29 mouse cellular contexts compared by ENCODE assay signal in genomic region chr12:96488448-96488960, GRCm38 (mm10).
DNase-seq lines count a peak whose midpoint lies in the region; ATAC-seq and TF ChIP-seq lines count a peak whose summit lies in the region.
"Had no signal": no experiment of that assay in that cellular context is flagged by ENCODE, and none has a peak within 500 bp of the region (broad histone marks: within the 10 kb centered on the region; RNA-seq: fewer than 3 reads in every experiment).

No protein-coding gene starts in this region.

- ATAC-seq in forebrain, embryonic 14.5 days, result no peak
- ATAC-seq in forebrain, embryonic 13.5 days, result no peak
- no peak for ATAC-seq in limb, embryonic 14.5 days (ENCODE audit: low FRiP score, low read depth)
- ATAC-seq: intestine, embryonic 15.5 days; Patski had no signal

- TF ChIP-seq CTCF in brain, embryonic 14.5 days (IDR thresholded peaks at IDR 0.05; ENCODE audit: borderline replicate concordance, extremely low read depth, insufficient read depth, insufficient read length), result no peak

- no peak overlapping the region for H3K4me3 ChIP-seq in forebrain, embryonic 14.5 days (ENCODE audit: low read depth, low read length)
- H3K4me3 ChIP-seq in forebrain, embryonic 13.5 days, result no peak overlapping the region
- H3K4me3 ChIP-seq in limb, embryonic 14.5 days (replicated peaks; ENCODE audit: low read length), result no peak overlapping the region
- no peak overlapping the region for H3K4me3 ChIP-seq in limb, embryonic 10.5 days
- H3K4me3 ChIP-seq: embryonic facial prominence, embryonic 12.5 days; forebrain, embryonic 12.5 days; heart, adult 2 months; heart, embryonic 10.5 days; heart, embryonic 13.5 days; hindbrain, embryonic 12.5 days; hindbrain, embryonic 15.5 days; intestine, embryonic 15.5 days had no signal

- no peaks in the 10 kb centered on the region for H3K36me3 ChIP-seq in forebrain, embryonic 14.5 days (ENCODE audit: control insufficient read depth, insufficient read depth, low read length)
- H3K36me3 ChIP-seq in forebrain, embryonic 13.5 days (ENCODE audit: poor library complexity, severe bottlenecking), result no peaks in the 10 kb centered on the region
- no peaks in the 10 kb centered on the region for H3K36me3 ChIP-seq in limb, embryonic 14.5 days (ENCODE audit: control insufficient read depth, insufficient read depth, low read length)
- no peaks in the 10 kb centered on the region for H3K36me3 ChIP-seq in limb, embryonic 10.5 days
- H3K36me3 ChIP-seq: embryonic facial prominence, embryonic 12.5 days; forebrain, embryonic 12.5 days; G1E; heart, embryonic 10.5 days; heart, embryonic 13.5 days; hindbrain, embryonic 12.5 days; hindbrain, embryonic 15.5 days; intestine, embryonic 15.5 days had no signal

- no peak for TF ChIP-seq POLR2A in limb, embryonic 14.5 days (IDR thresholded peaks at IDR 0.05; ENCODE audit: borderline replicate concordance, extremely low read depth, insufficient read depth, insufficient read length)
- no peak for TF ChIP-seq POLR2A in brain, embryonic 14.5 days (IDR thresholded peaks at IDR 0.05; ENCODE audit: borderline replicate concordance, extremely low read depth, insufficient read depth, insufficient read length, poor library complexity, severe bottlenecking)

- DNase-seq in forebrain, embryonic 14.5 days (ENCODE audit: low spot score), result peak; percentile 14
- DNase-seq in limb, embryonic 14.5 days (ENCODE audit: low spot score), result peak; percentile 12
- DNase-seq in limb, embryonic 10.5 days (ENCODE audit: low spot score), result no peak
- peak; percentile 21 for DNase-seq in brain, embryonic 14.5 days (ENCODE audit: low read depth)
- peak; percentile 55 for DNase-seq in fibroblast of lung, adult 2 months (ENCODE audit: low read depth)
- DNase-seq in cerebellum, adult 11-12 months, result no peak
- DNase-seq in testis, postnatal 10 days (ENCODE audit: low spot score), result no peak
- DNase-seq: adrenal gland, postnatal 10 days; adrenal gland, postnatal 36 days; B cell, adult 2 months; cerebellum, adult 18-20 months; cerebellum, adult 9-10 months; gastrocnemius, postnatal 25 days; heart, adult 2 months; heart, postnatal 14 days; heart, postnatal 4 days; kidney, adult 11 months; kidney, adult 8-10 months had no signal

- H3K4me1 ChIP-seq in forebrain, embryonic 14.5 days (ENCODE audit: control insufficient read depth, insufficient read depth, low read length), result no peaks in the 10 kb centered on the region
- no peaks in the 10 kb centered on the region for H3K4me1 ChIP-seq in forebrain, embryonic 13.5 days
- H3K4me1 ChIP-seq in limb, embryonic 14.5 days (ENCODE audit: control insufficient read depth, insufficient read depth, low read length), result no peaks in the 10 kb centered on the region
- H3K4me1 ChIP-seq in limb, embryonic 10.5 days, result no peaks in the 10 kb centered on the region
- H3K4me1 ChIP-seq: embryonic facial prominence, embryonic 12.5 days; forebrain, embryonic 12.5 days; heart, embryonic 10.5 days; heart, embryonic 13.5 days; hindbrain, embryonic 12.5 days; hindbrain, embryonic 15.5 days; intestine, embryonic 15.5 days had no signal

- no peaks in the 10 kb centered on the region for H3K9me3 ChIP-seq in forebrain, embryonic 14.5 days (replicated peaks; ENCODE audit: control insufficient read depth, low read length)
- no peaks in the 10 kb centered on the region for H3K9me3 ChIP-seq in forebrain, embryonic 13.5 days (replicated peaks)
- no peaks in the 10 kb centered on the region for H3K9me3 ChIP-seq in limb, embryonic 14.5 days (ENCODE audit: control insufficient read depth, low read length)
- no peaks in the 10 kb centered on the region for H3K9me3 ChIP-seq in limb, embryonic 10.5 days (replicated peaks)
- H3K9me3 ChIP-seq: embryonic facial prominence, embryonic 12.5 days; forebrain, embryonic 12.5 days; heart, embryonic 10.5 days; heart, embryonic 13.5 days; hindbrain, embryonic 12.5 days; hindbrain, embryonic 15.5 days; intestine, embryonic 15.5 days had no signal

- no peak overlapping the region for H3K9ac ChIP-seq in forebrain, embryonic 14.5 days (ENCODE audit: low read length)
- H3K9ac ChIP-seq in forebrain, embryonic 13.5 days, result no peak overlapping the region
- no peak overlapping the region for H3K9ac ChIP-seq in limb, embryonic 14.5 days (ENCODE audit: low read depth, low read length, severe bottlenecking)
- H3K9ac ChIP-seq: embryonic facial prominence, embryonic 12.5 days; forebrain, embryonic 12.5 days; heart, embryonic 13.5 days; hindbrain, embryonic 12.5 days; hindbrain, embryonic 15.5 days; intestine, embryonic 15.5 days had no signal

- no peak overlapping the region for H3K4me2 ChIP-seq in forebrain, embryonic 14.5 days (ENCODE audit: low read length)
- no peak overlapping the region for H3K4me2 ChIP-seq in forebrain, embryonic 13.5 days
- no peak overlapping the region for H3K4me2 ChIP-seq in limb, embryonic 14.5 days (replicated peaks; ENCODE audit: low read depth, low read length, severe bottlenecking)
- H3K4me2 ChIP-seq: embryonic facial prominence, embryonic 12.5 days; forebrain, embryonic 12.5 days; heart, embryonic 13.5 days; hindbrain, embryonic 12.5 days; hindbrain, embryonic 15.5 days; intestine, embryonic 15.5 days had no signal

- H3K27ac ChIP-seq in forebrain, embryonic 14.5 days (ENCODE audit: low read depth, low read length), result no peak overlapping the region
- no peak overlapping the region for H3K27ac ChIP-seq in forebrain, embryonic 13.5 days
- no peak overlapping the region for H3K27ac ChIP-seq in limb, embryonic 14.5 days (replicated peaks; ENCODE audit: low read depth, low read length)
- H3K27ac ChIP-seq in limb, embryonic 10.5 days, result no peak overlapping the region
- H3K27ac ChIP-seq: embryonic facial prominence, embryonic 12.5 days; forebrain, embryonic 12.5 days; heart, adult 2 months; heart, embryonic 10.5 days; heart, embryonic 13.5 days; hindbrain, embryonic 12.5 days; hindbrain, embryonic 15.5 days; intestine, embryonic 15.5 days had no signal

- H3K27me3 ChIP-seq in forebrain, embryonic 14.5 days (replicated peaks; ENCODE audit: control insufficient read depth, insufficient read depth, low read length), result no peaks in the 10 kb centered on the region
- H3K27me3 ChIP-seq in forebrain, embryonic 13.5 days, result no peaks in the 10 kb centered on the region
- H3K27me3 ChIP-seq in limb, embryonic 14.5 days (ENCODE audit: control insufficient read depth, insufficient read depth, low read length), result no peaks in the 10 kb centered on the region
- no peaks in the 10 kb centered on the region for H3K27me3 ChIP-seq in limb, embryonic 10.5 days (ENCODE audit: low read depth, poor library complexity, severe bottlenecking)
- H3K27me3 ChIP-seq: CH12.LX; embryonic facial prominence, embryonic 12.5 days; forebrain, embryonic 12.5 days; heart, embryonic 13.5 days; hindbrain, embryonic 12.5 days; hindbrain, embryonic 15.5 days; intestine, embryonic 15.5 days; Patski had no signal

- WGBS in forebrain, embryonic 14.5 days, result 97% methylated on average over 1 of the region's 1 CpGs
- 90% methylated on average over 1 of the region's 1 CpGs for WGBS in forebrain, embryonic 13.5 days
- 52% methylated on average over 1 of the region's 1 CpGs for WGBS in limb, embryonic 14.5 days
- WGBS in limb, embryonic 10.5 days, result 88% methylated on average over 1 of the region's 1 CpGs

Comparison
In these comparisons a context has a peak if more than half of its experiments do, and no peak if none do; other contexts are left out.
1. DNase-seq: peak in forebrain, embryonic 14.5 days (single experiment), limb, embryonic 14.5 days (single experiment), brain, embryonic 14.5 days (single experiment) and fibroblast of lung, adult 2 months (single experiment); none in limb, embryonic 10.5 days (single experiment), cerebellum, adult 11-12 months (single experiment) and testis, postnatal 10 days (single experiment).